Mouse (Mus musculus): ENCODE measurements around the gene Csk. TPM values are rescaled to one million over a fixed set of nuclear protein-coding genes. Genes with fewer than 3 reads are reported as not detected.

Gene Csk
- polyA plus RNA-seq, 1 experiment from 2014 or later: 28.8 TPM

- Histone ChIP-seq H3K27me3 (ENCODE audit: poor library complexity, severe bottlenecking) (no peaks in the 10 kb centered on the region), H3K4me1 (peaks cover 14% of the 10 kb centered on the region), H3K9me3 (no peaks in the 10 kb centered on the region), H3K36me3 (replicated peaks) (peaks cover 74% of the 10 kb centered on the region), H3K27ac (no peak overlapping the region), H3K4me3 (no peak overlapping the region)
- DNase-seq (ENCODE audit: extremely low spot score, low spot score): no peak
- WGBS: 92% methylated on average over 3 of the region's 3 CpGs
These were observed 68.4 kb downstream of the Csk start for GRCm38 (mm10) chr9:57584991-57585390.

GRCm38 (mm10) chr9:57577144-57577849 is 76.1 kb downstream of the Csk start:
- no peak overlapping the region for H3K27ac ChIP-seq
- H3K27me3 ChIP-seq (ENCODE audit: poor library complexity, severe bottlenecking): no peaks in the 10 kb centered on the region
- no peaks in the 10 kb centered on the region for H3K4me1 ChIP-seq
- no peaks in the 10 kb centered on the region for H3K9me3 ChIP-seq
- H3K36me3 ChIP-seq (replicated peaks): peaks cover 64% of the 10 kb centered on the region
- H3K4me3 ChIP-seq: no peak overlapping the region
- DNase-seq (ENCODE audit: extremely low spot score, low spot score): no peak
- WGBS: 89% methylated on average over 6 of the region's 6 CpGs

Other genes with a start within 250 kb of the Csk start
- gene Ppcdc, start 213.5 kb downstream of the Csk start, polyA plus RNA-seq (2016; fragmentation: Nextera tagmentation; extraction: Ambion mirVana): 24.8 and 25.6 TPM in 2 replicates
- gene Scamp5, start 185.6 kb downstream of the Csk start, polyA plus RNA-seq (2016; fragmentation: Nextera tagmentation; extraction: Ambion mirVana): 12.9 and 15.5 TPM in 2 replicates
- 1.2 and 1.4 TPM in 2 replicates for gene Rpp25, start 149.6 kb downstream of the Csk start, polyA plus RNA-seq (2016; fragmentation: Nextera tagmentation; extraction: Ambion mirVana)
- gene Cox5a, start 132.4 kb downstream of the Csk start, polyA plus RNA-seq (2016; fragmentation: Nextera tagmentation; extraction: Ambion mirVana): 686 and 693 TPM in 2 replicates
- 17.7 and 18.7 TPM in 2 replicates for gene Fam219b, start 116.1 kb downstream of the Csk start, polyA plus RNA-seq (2016; fragmentation: Nextera tagmentation; extraction: Ambion mirVana)
- gene Mpi, start 100.9 kb downstream of the Csk start, polyA plus RNA-seq (2016; fragmentation: Nextera tagmentation; extraction: Ambion mirVana): 63.2 and 66.9 TPM in 2 replicates
- 51.1 and 52.8 TPM in 2 replicates for gene Scamp2, start 92.7 kb downstream of the Csk start, polyA plus RNA-seq (2016; fragmentation: Nextera tagmentation; extraction: Ambion mirVana)
- 12.8 and 14.7 TPM in 2 replicates for gene Ulk3, start 64.2 kb downstream of the Csk start, polyA plus RNA-seq (2016; fragmentation: Nextera tagmentation; extraction: Ambion mirVana)
- 1.9 and 2.9 TPM in 2 replicates for gene Cplx3, start 47.4 kb downstream of the Csk start, polyA plus RNA-seq (2016; fragmentation: Nextera tagmentation; extraction: Ambion mirVana)
- gene Lman1l, start 32.9 kb downstream of the Csk start, polyA plus RNA-seq (2016; fragmentation: Nextera tagmentation; extraction: Ambion mirVana): not detected in 2 replicates
- gene Cyp1a2, start 30.1 kb upstream of the Csk start, polyA plus RNA-seq (2016; fragmentation: Nextera tagmentation; extraction: Ambion mirVana): not detected in 2 replicates
- 0.14 TPM in 1 of 2 replicates, not detected in the other for gene Cyp1a1, start 34.3 kb upstream of the Csk start, polyA plus RNA-seq (2016; fragmentation: Nextera tagmentation; extraction: Ambion mirVana)
- 42.8 and 43.9 TPM in 2 replicates for gene Edc3, start 54.9 kb upstream of the Csk start, polyA plus RNA-seq (2016; fragmentation: Nextera tagmentation; extraction: Ambion mirVana)
- gene Clk3, start 112.2 kb upstream of the Csk start, polyA plus RNA-seq (2016; fragmentation: Nextera tagmentation; extraction: Ambion mirVana): 92.5 and 95.1 TPM in 2 replicates
- 41.0 and 41.7 TPM in 2 replicates for gene Arid3b, start 183.2 kb upstream of the Csk start, polyA plus RNA-seq (2016; fragmentation: Nextera tagmentation; extraction: Ambion mirVana)

Measured in forebrain, embryonic 10.5 days (tissue).